Mouse (Mus musculus) MEL (cell line): Measurements from ENCODE around the gene Srprb. TPM values are rescaled to one million over a fixed set of nuclear protein-coding genes. Genes with fewer than 3 reads are reported as not detected.

Experiments
- DNase-seq: peaks from one replicate; pipeline ENCODE4 v3.0.0; 2011; ENCODE audit warnings: low read depth, low spot score
- H3K27ac ChIP-seq: 2 replicates; pipeline ENCODE4 v1.5.1; 2012; ENCODE audit warnings: low read depth, mild to moderate bottlenecking, control low read depth, low read length, moderate library complexity; ENCODE audit not compliant: control insufficient read depth
- H3K27me3 ChIP-seq, 2 experiments: fragments of 150-350 bp in 1 of 2; sonication (generic) in 1 of 2; 2 replicates each; pipeline ENCODE4 v1.6.1; 2012; ENCODE audit warnings: low read length in 2 of 2, mild to moderate bottlenecking in 2 of 2, improper control_type of control experiment in 1 of 2, moderate library complexity in 1 of 2; ENCODE audit not compliant: insufficient read depth in 2 of 2, control insufficient read depth in 1 of 2
- H3K36me3 ChIP-seq, 2 experiments: 2 replicates each; pipeline ENCODE4 v1.6.1; 2012 to 2014; ENCODE audit warnings: low read length in 2 of 2, improper control_type of control experiment in 1 of 2, inconsistent platforms in 1 of 2, mild to moderate bottlenecking in 1 of 2; ENCODE audit not compliant: insufficient read depth in 2 of 2, control insufficient read depth in 1 of 2
- H3K4me1 ChIP-seq, 2 experiments: fragments of 150-350 bp in 1 of 2; sonication (generic) in 1 of 2; 2 replicates each; pipeline ENCODE4 v1.6.1; 2012; ENCODE audit warnings: low read length in 2 of 2, improper control_type of control experiment in 1 of 2, mild to moderate bottlenecking in 1 of 2; ENCODE audit not compliant: insufficient read depth in 2 of 2, control insufficient read depth in 1 of 2
- H3K4me3 ChIP-seq, 2 experiments: fragments of 150-350 bp in 1 of 2; sonication (generic) in 1 of 2; 2 replicates each; pipeline ENCODE4 v1.5.1; 2012; ENCODE audit warnings: low read depth in 2 of 2, low read length in 2 of 2, mild to moderate bottlenecking in 2 of 2, moderate library complexity in 2 of 2, control low read depth in 1 of 2, improper control_type of control experiment in 1 of 2; ENCODE audit not compliant: control insufficient read depth in 1 of 2, insufficient read depth in 1 of 2
- H3K79me2 ChIP-seq: 2 replicates; pipeline ENCODE4 v1.6.1; 2012; ENCODE audit warnings: mild to moderate bottlenecking, low read length, moderate library complexity; ENCODE audit not compliant: control insufficient read depth, poor library complexity, insufficient read depth
- H3K9ac ChIP-seq: 2 replicates; pipeline ENCODE4 v1.6.1; 2012; ENCODE audit warnings: low read depth, mild to moderate bottlenecking, control low read depth, low read length, moderate library complexity; ENCODE audit not compliant: control insufficient read depth, poor library complexity, severe bottlenecking
- H3K9me3 ChIP-seq: fragments of 150-350 bp; sonication (generic); replicated peaks from 2 replicates; pipeline ENCODE4 v1.6.1; 2012; ENCODE audit warnings: mild to moderate bottlenecking, low read length, improper control_type of control experiment, moderate library complexity; ENCODE audit not compliant: insufficient read depth
- BHLHE40 ChIP-seq: IDR thresholded peaks from 2 replicates; pipeline ENCODE4 v1.6.1; 2012; ENCODE audit warnings: low read depth, mild to moderate bottlenecking, inconsistent platforms, low read length, improper control_type of control experiment, borderline replicate concordance
- CHD1 ChIP-seq: IDR thresholded peaks from 2 replicates; pipeline ENCODE4 v1.6.1; 2012; ENCODE audit warnings: low read depth, mild to moderate bottlenecking, inconsistent platforms, low read length, improper control_type of control experiment
- E2F4 ChIP-seq: IDR thresholded peaks from 2 replicates; pipeline ENCODE4 v1.6.1; 2011; ENCODE audit warnings: low read depth, low read length, improper control_type of control experiment, borderline replicate concordance
- ELF1 ChIP-seq: IDR thresholded peaks from 2 replicates; pipeline ENCODE4 v1.6.1; 2014; ENCODE audit warnings: low read depth, mild to moderate bottlenecking, inconsistent platforms, low read length, improper control_type of control experiment, moderate library complexity
- MAFK ChIP-seq: IDR thresholded peaks from 2 replicates; pipeline ENCODE4 v1.6.1; 2011; ENCODE audit warnings: low read depth, mild to moderate bottlenecking, low read length, improper control_type of control experiment, borderline replicate concordance
- MAX ChIP-seq: IDR thresholded peaks from 2 replicates; pipeline ENCODE4 v1.6.1; 2011; ENCODE audit warnings: low read length, improper control_type of control experiment
- MEF2A ChIP-seq: IDR thresholded peaks from 2 replicates; pipeline ENCODE4 v1.6.1; 2014; ENCODE audit warnings: low read depth, mild to moderate bottlenecking, inconsistent platforms, low read length, improper control_type of control experiment; ENCODE audit not compliant: poor library complexity, insufficient replicate concordance, severe bottlenecking; ENCODE audit errors: extremely low read depth
- MXI1 ChIP-seq: IDR thresholded peaks from 2 replicates; pipeline ENCODE4 v1.6.1; 2011; ENCODE audit warnings: mild to moderate bottlenecking, low read depth, low read length, improper control_type of control experiment
- NELFE ChIP-seq: IDR thresholded peaks from 2 replicates; pipeline ENCODE4 v1.6.1; 2011; ENCODE audit warnings: low read depth, low read length, improper control_type of control experiment
- RAD21 ChIP-seq: IDR thresholded peaks from 2 replicates; pipeline ENCODE4 v1.6.1; 2011; ENCODE audit warnings: mild to moderate bottlenecking, low read depth, low read length, improper control_type of control experiment
- UBTF ChIP-seq: IDR thresholded peaks from 2 replicates; pipeline ENCODE4 v1.6.1; 2012; ENCODE audit warnings: low read depth, mild to moderate bottlenecking, inconsistent platforms, low read length, improper control_type of control experiment, moderate library complexity, borderline replicate concordance; ENCODE audit not compliant: insufficient read depth
- USF1 ChIP-seq: IDR thresholded peaks from 2 replicates; pipeline ENCODE4 v1.6.1; 2014; ENCODE audit warnings: low read depth, mild to moderate bottlenecking, inconsistent platforms, low read length, improper control_type of control experiment, moderate library complexity
- ZC3H11A ChIP-seq: IDR thresholded peaks from 2 replicates; pipeline ENCODE4 v1.6.1; 2012; ENCODE audit warnings: low read depth, mild to moderate bottlenecking, inconsistent platforms, low read length, improper control_type of control experiment
- ZKSCAN1 ChIP-seq: IDR thresholded peaks from 2 replicates; pipeline ENCODE4 v1.6.1; 2012; ENCODE audit warnings: low read depth, mild to moderate bottlenecking, inconsistent platforms, low read length, improper control_type of control experiment, moderate library complexity
- polyA plus RNA-seq, 2 experiments: library from polyadenylated mRNA; stranded (reverse) in 1 of 2; unstranded in 1 of 2; fragments of >175 nt in 1 of 2; fragments of >200 nt in 1 of 2; gene quantifications; 2 replicates each; pipeline versions ENCODE4 v1.2.1 to v1.2.4; 2012; ENCODE audit warnings: low replicate concordance in 2 of 2, low read depth in 1 of 2; ENCODE audit not compliant: insufficient read length in 2 of 2, insufficient read depth in 1 of 2, missing spikeins in 1 of 2
- total RNA-seq: library from RNA; depleted of rRNA; stranded (reverse); fragments of 300-350 nt; gene quantifications from 2 replicates; pipeline ENCODE4 v1.2.3, GENCODE M21; 2012

Srprb gene
- total and polyA plus RNA-seq, 3 experiments: 71.5 to 85.0 TPM; not detected in 1

GRCm38 (mm10) chr9:103146257-103146656 lies 55.7 kb downstream of the Srprb start:
- H3K36me3 ChIP-seq: no peaks in the 10 kb centered on the region
- H3K4me3 ChIP-seq: no peak overlapping the region
- DNase-seq: no peak
- H3K9me3 ChIP-seq: no peaks in the 10 kb centered on the region
- H3K27ac ChIP-seq: no peak overlapping the region
- no peaks in the 10 kb centered on the region for H3K4me1 ChIP-seq
- no peaks in the 10 kb centered on the region for H3K79me2 ChIP-seq
- no peak for TF ChIP-seq MEF2A
- no peak for TF ChIP-seq ELF1
- TF ChIP-seq MAX: no peak
- no peak for TF ChIP-seq MXI1
- TF ChIP-seq RAD21: no peak
- H3K9ac ChIP-seq: no peak overlapping the region
- H3K27me3 ChIP-seq: no peaks in the 10 kb centered on the region

- no peak for DNase-seq
- Histone ChIP-seq H3K27ac (no peak overlapping the region), H3K9ac (no peak overlapping the region), H3K4me3 (no peak overlapping the region), H3K4me1 (no peaks in the 10 kb centered on the region), H3K79me2 (no peaks in the 10 kb centered on the region), H3K36me3 (no peaks in the 10 kb centered on the region), H3K27me3 (no peaks in the 10 kb centered on the region), H3K9me3 (no peaks in the 10 kb centered on the region)
- no peak for TF ChIP-seq ZC3H11A
Measured at GRCm38 (mm10) chr9:103145351-103145750, 56.6 kb downstream of the Srprb start.

GRCm38 (mm10) chr9:103143881-103144280 lies 58.1 kb downstream of the Srprb start:
- Histone ChIP-seq H3K36me3 (no peaks in the 10 kb centered on the region), H3K4me1 (no peaks in the 10 kb centered on the region), H3K27ac (no peak overlapping the region), H3K27me3 (no peaks in the 10 kb centered on the region), H3K9ac (no peak overlapping the region), H3K79me2 (no peaks in the 10 kb centered on the region), H3K9me3 (no peaks in the 10 kb centered on the region), H3K4me3 (no peak overlapping the region)
- no peak for TF ChIP-seq CHD1
- TF ChIP-seq UBTF: no peak
- TF ChIP-seq MAFK: no peak
- no peak for TF ChIP-seq ZC3H11A
- no peak for TF ChIP-seq E2F4
- no peak for TF ChIP-seq ELF1
- no peak for TF ChIP-seq USF1
- TF ChIP-seq MEF2A: no peak
- TF ChIP-seq ZKSCAN1: no peak
- TF ChIP-seq BHLHE40: no peak
- no peak for TF ChIP-seq NELFE
- no peak for DNase-seq
